Mouse (Mus musculus) olfactory bulb, adult 2 months (tissue): ENCODE results near the gene Zdhhc15.

Experiments used
- CTCF ChIP-seq: fragments of 200-500 bp; IDR thresholded peaks from 2 replicates; pipeline ENCODE4 v1.5.1; 2012; ENCODE audit warnings: low read depth, mild to moderate bottlenecking, low read length, moderate library complexity; ENCODE audit not compliant: insufficient read depth
- POLR2A ChIP-seq: fragments of 200-500 bp; IDR thresholded peaks from 2 replicates; pipeline ENCODE4 v1.6.1; 2012; ENCODE audit warnings: mild to moderate bottlenecking, low read depth, low read length, moderate library complexity; ENCODE audit not compliant: insufficient read depth

- TF ChIP-seq POLR2A (no peak), CTCF (no peak)
Measured at GRCm38 (mm10) chrX:104707935-104708334, 37.1 kb upstream of the Zdhhc15 start.
